Mouse (Mus musculus) induced T-regulatory cell, adult 2 months (primary cell): ENCODE results near the gene Bsph1.
A peak's percentile ranks its signal among the peaks of the same experiment; 100 is the strongest.
"Not testable (repeated sequence)": the region's sequence is repeated elsewhere in the genome, so short reads cannot be mapped to it uniquely, and the experiment has no call there.

ENCODE experiments used
- DNase-seq: peaks from one replicate; pipeline ENCODE4 v3.0.0-alpha.2; 2012; ENCODE audit warnings: low read depth

The Bsph1 gene

GRCm38 (mm10) chr7:13450541-13450940, at the start of gene Bsph1:
TSS of gene Bsph1 (plus strand) at chr7:13450841.
- not testable (repeated sequence) for DNase-seq

- peak; percentile 63 for DNase-seq
Measured at GRCm38 (mm10) chr7:13511539-13511938, 60.9 kb downstream of the Bsph1 start.
